Mouse (Mus musculus): Measurements from ENCODE around the gene Mafk. TPM values are rescaled to one million over a fixed set of nuclear protein-coding genes. Genes with fewer than 3 reads are reported as not detected.

Gene Mafk
- polyA plus RNA-seq, 1 experiment: 10.8 TPM

DNA sequence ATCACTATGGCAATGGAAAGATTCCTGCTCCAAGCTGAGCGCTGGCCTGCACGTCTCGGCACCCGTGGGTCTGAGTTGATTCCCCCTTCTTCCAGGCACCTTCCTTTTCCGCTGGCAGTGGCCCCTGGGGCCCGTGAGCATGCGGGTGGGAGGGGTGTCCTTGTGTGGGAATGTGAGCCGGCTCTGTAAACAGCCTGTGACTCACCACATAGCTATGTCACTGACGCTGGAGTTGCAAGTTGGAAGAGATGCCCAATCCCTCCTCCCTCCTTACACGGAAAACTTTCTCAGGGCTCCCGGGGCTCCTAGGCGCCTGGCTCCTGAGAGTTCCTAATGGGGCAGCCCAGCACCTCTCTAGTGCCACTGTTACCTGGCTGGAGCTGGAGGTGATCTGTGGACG is 5.6 kb downstream of the Mafk start:
- peaks cover 11% of the 10 kb centered on the region for H3K4me1 ChIP-seq (ENCODE audit: control insufficient read depth, insufficient read depth, low read length)
- no peak overlapping the region for H3K4me3 ChIP-seq (ENCODE audit: control insufficient read depth, low read depth, low read length)
- no peaks in the 10 kb centered on the region for H3K27me3 ChIP-seq (ENCODE audit: control insufficient read depth, insufficient read depth, low read length)
- TF ChIP-seq CTCF (IDR thresholded peaks at IDR 0.05; ENCODE audit: control insufficient read depth, insufficient read depth, insufficient replicate concordance, low read depth, low read length): no peak
- TF ChIP-seq POLR2A (IDR thresholded peaks at IDR 0.05; ENCODE audit: control insufficient read depth, low read depth, low read length): no peak
- H3K27ac ChIP-seq (ENCODE audit: control insufficient read depth, insufficient read depth, low read depth, low read length): peak overlapping the region; percentile 81
- H3K36me3 ChIP-seq (ENCODE audit: control insufficient read depth, insufficient read depth, low read length): no peaks in the 10 kb centered on the region

DNA sequence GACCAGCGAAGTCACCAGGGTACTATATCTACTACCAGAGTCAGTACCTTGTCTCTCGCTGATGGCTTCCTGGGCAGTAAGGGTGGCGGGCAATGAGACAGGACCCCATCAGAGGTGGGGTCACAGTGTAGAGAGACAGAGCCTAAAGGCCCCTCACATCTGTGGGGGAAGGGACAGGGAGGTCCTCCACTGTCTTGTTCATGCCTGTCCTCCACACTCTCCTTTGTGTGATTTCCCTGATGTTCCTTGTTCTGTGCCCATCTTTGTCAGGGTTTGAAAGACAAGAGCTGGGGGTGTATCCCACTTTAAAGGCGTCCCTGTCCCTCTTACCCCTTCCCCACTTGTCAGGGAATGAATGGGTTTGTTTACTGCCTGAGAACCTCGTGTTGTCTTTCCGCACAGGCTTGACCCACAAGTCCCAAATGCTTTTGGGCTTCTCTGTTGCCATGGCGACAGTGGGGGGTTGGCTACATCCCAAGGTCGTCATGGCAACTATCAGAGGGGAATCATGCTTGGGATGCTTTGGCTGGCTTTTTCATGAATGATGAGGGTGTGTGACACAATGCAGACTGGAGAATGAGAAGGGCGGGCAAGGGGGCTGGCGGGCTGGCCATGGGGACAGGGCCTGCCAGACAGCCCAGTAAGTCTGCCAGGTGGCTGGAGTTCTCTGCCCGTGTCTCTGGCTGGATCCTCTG is 6.3 kb downstream of the Mafk start:
- Histone ChIP-seq H3K27ac (ENCODE audit: control insufficient read depth, insufficient read depth, low read depth, low read length) (peak overlapping the region; percentile 81), H3K27me3 (ENCODE audit: control insufficient read depth, insufficient read depth, low read length) (no peaks in the 10 kb centered on the region), H3K4me1 (ENCODE audit: control insufficient read depth, insufficient read depth, low read length) (peaks cover 11% of the 10 kb centered on the region), H3K4me3 (ENCODE audit: control insufficient read depth, low read depth, low read length) (no peak overlapping the region), H3K36me3 (ENCODE audit: control insufficient read depth, insufficient read depth, low read length) (no peaks in the 10 kb centered on the region)
- TF ChIP-seq CTCF (IDR thresholded peaks at IDR 0.05; ENCODE audit: control insufficient read depth, insufficient read depth, insufficient replicate concordance, low read depth, low read length) (no peak), POLR2A (IDR thresholded peaks at IDR 0.05; ENCODE audit: control insufficient read depth, low read depth, low read length) (no peak)

- Histone ChIP-seq H3K4me1 (ENCODE audit: control insufficient read depth, insufficient read depth, low read length) (peaks cover 11% of the 10 kb centered on the region), H3K27ac (ENCODE audit: control insufficient read depth, insufficient read depth, low read depth, low read length) (peak overlapping the region; percentile 40), H3K27me3 (ENCODE audit: control insufficient read depth, insufficient read depth, low read length) (no peaks in the 10 kb centered on the region), H3K4me3 (ENCODE audit: control insufficient read depth, low read depth, low read length) (no peak overlapping the region), H3K36me3 (ENCODE audit: control insufficient read depth, insufficient read depth, low read length) (no peaks in the 10 kb centered on the region)
- no peak for TF ChIP-seq POLR2A (IDR thresholded peaks at IDR 0.05; ENCODE audit: control insufficient read depth, low read depth, low read length)
- TF ChIP-seq CTCF (IDR thresholded peaks at IDR 0.05; ENCODE audit: control insufficient read depth, insufficient read depth, insufficient replicate concordance, low read depth, low read length): no peak
Observed at GRCm38 (mm10) chr5:139798168-139798900, 7.0 kb downstream of the Mafk start.

DNA sequence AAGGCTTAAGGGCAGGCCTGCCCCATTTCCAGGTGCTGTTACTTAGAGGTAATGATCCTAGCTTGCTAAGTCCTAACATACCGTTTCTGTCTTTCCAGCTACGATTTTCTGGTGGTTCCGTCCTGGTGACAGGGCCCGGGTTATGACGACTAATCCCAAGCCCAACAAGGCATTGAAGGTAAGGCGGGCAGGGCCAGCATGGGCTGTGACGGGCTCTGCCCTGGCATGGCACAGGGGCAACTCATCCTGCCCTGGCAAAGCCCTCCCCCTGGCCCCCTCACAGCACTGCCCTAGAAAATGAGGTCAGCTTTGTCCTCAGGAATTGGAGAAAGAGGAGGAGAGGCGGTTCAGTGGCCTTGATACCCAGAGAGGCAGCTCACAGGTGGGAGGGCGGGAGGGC is 7.7 kb downstream of the Mafk start:
- no peaks in the 10 kb centered on the region for H3K36me3 ChIP-seq (ENCODE audit: control insufficient read depth, insufficient read depth, low read length)
- H3K4me1 ChIP-seq (ENCODE audit: control insufficient read depth, insufficient read depth, low read length): peaks cover 14% of the 10 kb centered on the region
- TF ChIP-seq CTCF (IDR thresholded peaks at IDR 0.05; ENCODE audit: control insufficient read depth, insufficient read depth, insufficient replicate concordance, low read depth, low read length) (no peak), POLR2A (IDR thresholded peaks at IDR 0.05; ENCODE audit: control insufficient read depth, low read depth, low read length) (no peak)
- H3K27ac ChIP-seq (ENCODE audit: control insufficient read depth, insufficient read depth, low read depth, low read length): no peak overlapping the region
- no peaks in the 10 kb centered on the region for H3K27me3 ChIP-seq (ENCODE audit: control insufficient read depth, insufficient read depth, low read length)
- H3K4me3 ChIP-seq (ENCODE audit: control insufficient read depth, low read depth, low read length): no peak overlapping the region

GRCm38 (mm10) chr5:139799801-139800590 is 8.7 kb downstream of the Mafk start:
- TF ChIP-seq POLR2A (IDR thresholded peaks at IDR 0.05; ENCODE audit: control insufficient read depth, low read depth, low read length) (no peak), CTCF (IDR thresholded peaks at IDR 0.05; ENCODE audit: control insufficient read depth, insufficient read depth, insufficient replicate concordance, low read depth, low read length) (no peak)
- Histone ChIP-seq H3K36me3 (ENCODE audit: control insufficient read depth, insufficient read depth, low read length) (no peaks in the 10 kb centered on the region), H3K4me1 (ENCODE audit: control insufficient read depth, insufficient read depth, low read length) (peaks cover 14% of the 10 kb centered on the region), H3K4me3 (ENCODE audit: control insufficient read depth, low read depth, low read length) (no peak overlapping the region), H3K27me3 (ENCODE audit: control insufficient read depth, insufficient read depth, low read length) (no peaks in the 10 kb centered on the region), H3K27ac (ENCODE audit: control insufficient read depth, insufficient read depth, low read depth, low read length) (no peak overlapping the region)

DNA sequence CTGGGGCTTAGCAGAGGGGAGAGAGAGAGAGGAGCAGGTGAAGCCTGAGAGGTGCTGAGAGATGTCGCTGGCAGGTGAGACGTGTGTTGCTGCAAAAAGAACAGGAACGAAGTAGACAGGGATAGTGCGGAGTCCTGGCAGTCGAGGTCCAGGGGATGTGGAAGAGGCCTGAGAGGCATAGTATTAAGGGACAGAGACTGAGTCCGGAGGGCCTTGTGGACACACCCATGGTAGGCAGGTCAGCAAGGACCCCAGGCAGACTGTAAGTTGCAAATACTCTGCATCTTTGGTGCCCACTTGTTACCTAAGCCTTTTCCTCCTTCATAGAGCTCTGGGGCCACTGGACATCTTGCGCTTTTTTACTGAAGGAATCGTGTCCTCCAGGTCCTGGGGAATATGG is 9.9 kb downstream of the Mafk start:
- Histone ChIP-seq H3K27me3 (ENCODE audit: control insufficient read depth, insufficient read depth, low read length) (no peaks in the 10 kb centered on the region), H3K4me1 (ENCODE audit: control insufficient read depth, insufficient read depth, low read length) (peaks cover 14% of the 10 kb centered on the region), H3K27ac (ENCODE audit: control insufficient read depth, insufficient read depth, low read depth, low read length) (no peak overlapping the region), H3K4me3 (ENCODE audit: control insufficient read depth, low read depth, low read length) (no peak overlapping the region), H3K36me3 (ENCODE audit: control insufficient read depth, insufficient read depth, low read length) (no peaks in the 10 kb centered on the region)
- no peak for TF ChIP-seq CTCF (IDR thresholded peaks at IDR 0.05; ENCODE audit: control insufficient read depth, insufficient read depth, insufficient replicate concordance, low read depth, low read length)
- no peak; the same call in 1 of the 2 replicates for TF ChIP-seq POLR2A (IDR thresholded peaks at IDR 0.05; ENCODE audit: control insufficient read depth, low read depth, low read length)

DNA sequence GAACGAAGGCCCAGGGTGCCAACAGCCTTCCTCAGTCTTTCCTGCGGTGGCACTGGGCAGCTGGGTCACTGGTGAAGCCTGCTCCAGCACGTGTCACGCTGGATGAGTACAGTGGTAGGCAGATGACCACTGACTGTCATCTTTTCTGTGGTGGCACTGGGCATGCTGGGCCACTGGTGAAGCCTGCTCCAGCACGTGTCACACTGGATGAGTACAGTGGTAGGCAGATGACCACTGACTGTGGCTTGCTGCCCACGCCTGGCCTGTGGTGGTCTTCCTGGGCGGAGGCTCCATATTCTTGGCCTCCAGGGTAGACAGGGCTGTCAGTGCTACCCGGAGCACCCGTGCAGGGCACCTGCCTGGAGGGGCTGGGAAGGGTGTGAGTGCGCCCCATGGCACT is 10.6 kb downstream of the Mafk start:
- peak; percentile 52; the same call in 1 of the 2 replicates for TF ChIP-seq POLR2A (IDR thresholded peaks at IDR 0.05; ENCODE audit: control insufficient read depth, low read depth, low read length)
- peak; percentile 18; the same call in 1 of the 2 replicates for TF ChIP-seq CTCF (IDR thresholded peaks at IDR 0.05; ENCODE audit: control insufficient read depth, insufficient read depth, insufficient replicate concordance, low read depth, low read length)
- no peak overlapping the region for H3K4me3 ChIP-seq (ENCODE audit: control insufficient read depth, low read depth, low read length)
- peaks cover 14% of the 10 kb centered on the region for H3K4me1 ChIP-seq (ENCODE audit: control insufficient read depth, insufficient read depth, low read length)
- H3K27ac ChIP-seq (ENCODE audit: control insufficient read depth, insufficient read depth, low read depth, low read length): no peak overlapping the region
- H3K36me3 ChIP-seq (ENCODE audit: control insufficient read depth, insufficient read depth, low read length): no peaks in the 10 kb centered on the region
- H3K27me3 ChIP-seq (ENCODE audit: control insufficient read depth, insufficient read depth, low read length): no peaks in the 10 kb centered on the region

Measured in testis, adult 2 months (tissue).